Mouse (Mus musculus): Measurements from ENCODE around the gene Entpd1.

DNA sequence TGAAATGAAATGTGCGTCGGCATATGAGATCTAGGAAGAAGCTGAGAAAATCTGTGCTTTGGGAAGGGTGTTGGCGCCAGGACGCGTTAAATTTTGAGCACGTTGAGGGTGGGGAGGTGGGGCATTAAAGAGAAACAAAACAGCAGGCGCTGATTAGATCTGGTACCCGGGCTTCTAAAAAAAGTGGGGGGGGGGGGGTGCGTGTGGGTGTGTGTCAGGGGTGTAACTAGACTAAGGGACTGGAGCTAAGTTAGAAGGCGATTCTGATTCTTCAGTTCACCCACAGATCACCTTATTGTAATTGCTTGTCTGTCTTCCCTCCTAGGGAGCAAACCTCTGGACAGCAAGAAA is 22.7 kb upstream of the Entpd1 start:
- no peak for TF ChIP-seq CTCF (IDR thresholded peaks at IDR 0.05)
- no peak for TF ChIP-seq POLR2A (IDR thresholded peaks at IDR 0.05; ENCODE audit: insufficient read depth, low read depth, low read length)
